Mouse (Mus musculus) retina, postnatal 1 day (tissue): ENCODE measurements at regions not wholly inside any gene's neighbourhood (a gene's known extent, or its start where the extent isn't known, plus 50 kb on each side); places are given as distances from the start of the nearest gene placed in this dataset.

ENCODE experiments used
- DNase-seq: peaks from one replicate; pipeline ENCODE4 v3.0.0-alpha.2; 2012

GRCm38 (mm10) chr2:169447495-169448280 is 139.9 kb downstream of the Gm11011 start:
- DNase-seq = no peak

- no peak for DNase-seq
Observed at GRCm38 (mm10) chr2:169445877-169446276, 141.7 kb downstream of the Gm11011 start.

- DNase-seq = no peak
Observed at GRCm38 (mm10) chr2:169445371-169445770, 142.2 kb downstream of the Gm11011 start.

GRCm38 (mm10) chr2:169443271-169443670 is 144.3 kb downstream of the Gm11011 start:
- no peak for DNase-seq

- DNase-seq = no peak
Observed at GRCm38 (mm10) chr2:169431516-169431915, 156.0 kb downstream of the Gm11011 start.

GRCm38 (mm10) chr2:169429411-169429810 is 158.1 kb downstream of the Gm11011 start:
- no peak for DNase-seq

- DNase-seq = no peak
Observed at GRCm38 (mm10) chr2:169424166-169424920, 163.2 kb downstream of the Gm11011 start.

GRCm38 (mm10) chr2:169412361-169412760 is 175.2 kb downstream of the Gm11011 start:
- DNase-seq = peak; percentile 73

- peak; percentile 16 for DNase-seq
Observed at GRCm38 (mm10) chr2:169410080-169410479, 177.5 kb downstream of the Gm11011 start.

- peak; percentile 93 for DNase-seq
Observed at GRCm38 (mm10) chr2:169404908-169405690, 182.4 kb downstream of the Gm11011 start.

GRCm38 (mm10) chr2:169397758-169398157 is 189.8 kb downstream of the Gm11011 start:
- DNase-seq = no peak

GRCm38 (mm10) chr2:169397013-169397412 is 190.5 kb downstream of the Gm11011 start:
- no peak for DNase-seq

- peak; percentile 31 for DNase-seq
Observed at GRCm38 (mm10) chr2:169396294-169396693, 191.3 kb downstream of the Gm11011 start.

- DNase-seq = no peak
Observed at GRCm38 (mm10) chr2:169389611-169390010, 197.9 kb downstream of the Gm11011 start.

GRCm38 (mm10) chr2:169388569-169388968 is 199.0 kb downstream of the Gm11011 start:
- no peak for DNase-seq

- peak; percentile 87 for DNase-seq
Observed at GRCm38 (mm10) chr2:169387765-169388518, 199.6 kb downstream of the Gm11011 start.

- DNase-seq = no peak
Observed at GRCm38 (mm10) chr2:169383701-169384100, 203.8 kb downstream of the Gm11011 start.

- DNase-seq = no peak
Observed at GRCm38 (mm10) chr2:169373069-169373468, 214.5 kb downstream of the Gm11011 start.

- peak; percentile 41 for DNase-seq
Observed at GRCm38 (mm10) chr2:169365046-169365445, 222.5 kb downstream of the Gm11011 start.

GRCm38 (mm10) chr2:169360272-169360671 is 227.3 kb downstream of the Gm11011 start:
- peak; percentile 45 for DNase-seq

GRCm38 (mm10) chr2:169357400-169357799 is 230.1 kb downstream of the Gm11011 start:
- peak; percentile 91 for DNase-seq

- no peak for DNase-seq
Observed at GRCm38 (mm10) chr2:169351547-169351946, 236.0 kb downstream of the Gm11011 start.
